Mouse (Mus musculus): ENCODE measurements around the gene Slc12a1. TPM values are rescaled to one million over a fixed set of nuclear protein-coding genes. Genes with fewer than 3 reads are reported as not detected.
A peak's percentile ranks its signal among the peaks of the same experiment; 100 is the strongest.

Slc12a1 gene
- polyA plus RNA-seq, 1 experiment from 2014 or later: not detected

- Histone ChIP-seq H3K4me3 (ENCODE audit: low read depth, low read length) (no peak overlapping the region), H3K36me3 (ENCODE audit: control insufficient read depth, insufficient read depth, low read length) (no peaks in the 10 kb centered on the region), H3K9me3 (replicated peaks; ENCODE audit: control insufficient read depth, low read length) (no peaks in the 10 kb centered on the region), H3K27me3 (replicated peaks; ENCODE audit: control insufficient read depth, insufficient read depth, low read length) (no peaks in the 10 kb centered on the region), H3K27ac (ENCODE audit: low read depth, low read length) (no peak overlapping the region), H3K4me1 (ENCODE audit: control insufficient read depth, insufficient read depth, low read length) (no peaks in the 10 kb centered on the region), H3K4me2 (ENCODE audit: low read length) (no peak overlapping the region), H3K9ac (ENCODE audit: low read length) (no peak overlapping the region)
- 84% methylated on average over 1 of the region's 1 CpGs for WGBS
- DNase-seq (ENCODE audit: low spot score) (no peak), ATAC-seq (no peak)
These were observed 66.3 kb downstream of the Slc12a1 start for GRCm38 (mm10) chr2:125218566-125218965.

DNA sequence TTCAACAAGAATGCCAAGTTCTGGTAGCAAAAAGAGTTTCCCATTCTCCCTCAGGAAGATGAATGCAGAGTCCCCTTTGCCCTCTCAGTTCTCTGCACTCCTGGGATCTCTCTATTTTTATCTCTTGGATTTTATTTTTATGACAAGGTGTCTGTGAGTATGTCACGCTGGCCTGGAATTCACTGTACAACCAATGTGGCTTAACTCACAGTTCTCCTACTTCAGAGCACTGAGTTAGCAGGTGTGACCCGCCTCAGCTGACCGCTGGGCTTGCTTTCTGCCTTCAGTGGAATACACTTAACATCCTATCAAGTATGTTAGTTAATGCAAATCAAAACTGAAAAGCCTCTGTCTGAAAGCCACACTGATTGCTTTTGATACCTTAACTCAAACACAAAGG, 67.0 kb downstream of the Slc12a1 start:
- 71% methylated on average over 3 of the region's 3 CpGs for WGBS

GRCm38 (mm10) chr2:125221673-125222072, 69.4 kb downstream of the Slc12a1 start:
- Histone ChIP-seq H3K4me1 (ENCODE audit: control insufficient read depth, insufficient read depth, low read length) (no peaks in the 10 kb centered on the region), H3K4me2 (ENCODE audit: low read length) (no peak overlapping the region), H3K9ac (ENCODE audit: low read length) (no peak overlapping the region), H3K4me3 (ENCODE audit: low read depth, low read length) (no peak overlapping the region), H3K36me3 (ENCODE audit: control insufficient read depth, insufficient read depth, low read length) (no peaks in the 10 kb centered on the region), H3K27ac (ENCODE audit: low read depth, low read length) (no peak overlapping the region), H3K9me3 (replicated peaks; ENCODE audit: control insufficient read depth, low read length) (no peaks in the 10 kb centered on the region), H3K27me3 (replicated peaks; ENCODE audit: control insufficient read depth, insufficient read depth, low read length) (no peaks in the 10 kb centered on the region)
- no peak for DNase-seq (ENCODE audit: low spot score)
- WGBS: 86% methylated on average over 1 of the region's 1 CpGs
- ATAC-seq: no peak

More for the DNA sequence above, 67.0 kb downstream of the Slc12a1 start:
- H3K27me3 ChIP-seq (replicated peaks; ENCODE audit: control insufficient read depth, insufficient read depth, low read length): no peaks in the 10 kb centered on the region
- no peak overlapping the region for H3K9ac ChIP-seq (ENCODE audit: low read length)
- H3K4me2 ChIP-seq (ENCODE audit: low read length): no peak overlapping the region
- no peaks in the 10 kb centered on the region for H3K9me3 ChIP-seq (replicated peaks; ENCODE audit: control insufficient read depth, low read length)
- DNase-seq (ENCODE audit: low spot score): peak; percentile 11
- H3K27ac ChIP-seq (ENCODE audit: low read depth, low read length): no peak overlapping the region
- H3K4me3 ChIP-seq (ENCODE audit: low read depth, low read length): no peak overlapping the region
- H3K4me1 ChIP-seq (ENCODE audit: control insufficient read depth, insufficient read depth, low read length): no peaks in the 10 kb centered on the region
- no peaks in the 10 kb centered on the region for H3K36me3 ChIP-seq (ENCODE audit: control insufficient read depth, insufficient read depth, low read length)
- no peak for ATAC-seq

DNA sequence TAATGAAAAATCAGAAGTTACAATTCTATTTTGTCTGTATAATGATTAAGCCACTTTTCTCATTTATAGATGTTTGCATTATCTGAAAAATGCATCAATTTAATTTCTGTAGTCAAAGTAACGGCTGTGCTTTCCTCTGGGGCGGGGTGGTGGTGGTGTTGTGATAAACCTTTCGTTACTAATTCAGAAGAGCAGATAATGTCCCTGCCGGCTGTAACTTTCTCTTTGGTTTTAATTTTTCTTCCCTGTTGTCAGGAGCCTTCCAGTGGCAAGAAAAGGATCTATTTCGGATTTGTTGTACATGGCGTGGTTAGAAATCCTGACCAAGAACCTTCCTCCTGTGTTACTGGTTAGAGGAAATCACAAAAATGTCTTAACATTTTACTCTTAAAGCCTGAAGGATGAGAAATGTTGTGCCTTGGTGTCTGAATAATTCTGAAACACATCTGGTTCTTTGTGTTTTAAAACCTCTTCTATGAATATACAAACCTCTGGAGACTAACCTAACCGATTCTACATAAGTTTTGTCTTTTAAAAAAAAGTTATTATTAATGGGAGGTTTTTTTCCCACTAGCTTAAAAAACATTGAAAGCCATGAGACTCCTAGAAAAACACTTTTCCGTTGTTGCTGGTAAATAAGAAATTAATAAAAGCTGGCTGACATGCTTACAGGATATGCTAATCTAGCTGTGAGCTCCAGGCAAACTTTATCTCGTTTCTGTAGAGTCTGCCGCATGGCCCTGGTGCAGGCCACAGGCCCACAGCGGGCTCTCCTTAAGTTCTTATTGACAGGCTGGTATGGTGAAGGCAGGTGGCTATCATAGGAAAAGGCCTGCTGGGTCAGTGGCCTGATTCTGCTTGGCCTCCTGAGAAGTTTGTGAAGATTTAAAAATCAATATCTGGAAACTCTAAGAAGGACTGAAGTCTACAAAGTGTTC, 76.4 kb downstream of the Slc12a1 start:
- Histone ChIP-seq H3K4me2 (ENCODE audit: low read length) (no peak overlapping the region), H3K36me3 (ENCODE audit: control insufficient read depth, insufficient read depth, low read length) (no peaks in the 10 kb centered on the region), H3K4me1 (ENCODE audit: control insufficient read depth, insufficient read depth, low read length) (no peaks in the 10 kb centered on the region), H3K27me3 (replicated peaks; ENCODE audit: control insufficient read depth, insufficient read depth, low read length) (no peaks in the 10 kb centered on the region), H3K9me3 (replicated peaks; ENCODE audit: control insufficient read depth, low read length) (no peaks in the 10 kb centered on the region), H3K4me3 (ENCODE audit: low read depth, low read length) (no peak overlapping the region), H3K27ac (ENCODE audit: low read depth, low read length) (no peak overlapping the region), H3K9ac (ENCODE audit: low read length) (no peak overlapping the region)
- 89% methylated on average over 11 of the region's 11 CpGs for WGBS
- no peak for ATAC-seq
- no peak for DNase-seq (ENCODE audit: low spot score)

DNA sequence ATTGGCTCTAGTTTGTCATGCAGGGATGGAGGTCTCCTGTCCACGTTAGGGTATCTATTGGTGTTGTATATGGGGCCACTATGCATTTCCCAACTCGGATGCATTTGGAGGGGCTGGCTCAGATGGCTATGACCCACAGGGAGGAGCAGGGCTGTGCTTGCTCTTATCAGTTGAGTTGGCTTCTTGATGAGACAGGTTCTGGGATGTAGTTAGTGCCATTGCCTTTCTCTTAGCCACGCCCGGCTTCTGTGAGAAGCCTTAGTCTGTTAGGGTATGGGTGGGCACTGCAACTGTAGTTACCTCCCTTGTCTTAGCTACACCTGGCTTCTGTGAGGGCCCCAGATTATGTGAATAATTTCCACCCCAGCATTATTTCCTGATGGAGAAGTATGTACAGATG, 79.9 kb downstream of the Slc12a1 start:
- H3K36me3 ChIP-seq (ENCODE audit: control insufficient read depth, insufficient read depth, low read length): no peaks in the 10 kb centered on the region
- WGBS: 88% methylated on average over 4 of the region's 4 CpGs
- H3K4me1 ChIP-seq (ENCODE audit: control insufficient read depth, insufficient read depth, low read length): no peaks in the 10 kb centered on the region
- ATAC-seq (no peak), DNase-seq (ENCODE audit: low spot score) (no peak)
- no peaks in the 10 kb centered on the region for H3K9me3 ChIP-seq (replicated peaks; ENCODE audit: control insufficient read depth, low read length)
- H3K9ac ChIP-seq (ENCODE audit: low read length): no peak overlapping the region
- no peak overlapping the region for H3K4me3 ChIP-seq (ENCODE audit: low read depth, low read length)
- no peak overlapping the region for H3K4me2 ChIP-seq (ENCODE audit: low read length)
- H3K27me3 ChIP-seq (replicated peaks; ENCODE audit: control insufficient read depth, insufficient read depth, low read length): no peaks in the 10 kb centered on the region
- H3K27ac ChIP-seq (ENCODE audit: low read depth, low read length): no peak overlapping the region

DNA sequence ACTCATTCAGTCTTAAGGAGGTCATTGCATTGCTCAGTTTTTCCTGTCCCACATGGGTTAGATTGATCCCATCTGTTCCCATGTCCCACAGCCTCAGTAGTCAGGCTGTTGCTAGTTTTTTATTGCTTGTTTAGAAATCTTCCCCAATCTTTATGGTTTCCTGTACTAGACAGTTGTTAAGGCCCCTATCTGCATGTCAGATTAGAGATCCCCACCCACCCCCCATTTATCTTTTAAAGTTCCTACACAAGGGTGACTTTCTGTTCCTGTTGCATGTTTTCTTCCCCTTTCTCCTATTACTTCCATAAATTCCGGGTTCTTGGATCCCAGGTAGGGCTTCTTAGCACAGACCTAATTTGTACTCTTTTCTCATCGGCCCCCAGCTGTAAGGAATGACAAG, 81.2 kb downstream of the Slc12a1 start:
- H3K9ac ChIP-seq (ENCODE audit: low read length): no peak overlapping the region
- H3K27ac ChIP-seq (ENCODE audit: low read depth, low read length): no peak overlapping the region
- H3K9me3 ChIP-seq (replicated peaks; ENCODE audit: control insufficient read depth, low read length): no peaks in the 10 kb centered on the region
- ATAC-seq (no peak), DNase-seq (ENCODE audit: low spot score) (no peak)
- H3K4me1 ChIP-seq (ENCODE audit: control insufficient read depth, insufficient read depth, low read length): no peaks in the 10 kb centered on the region
- no peaks in the 10 kb centered on the region for H3K36me3 ChIP-seq (ENCODE audit: control insufficient read depth, insufficient read depth, low read length)
- WGBS: 91% methylated on average over 2 of the region's 2 CpGs
- H3K4me2 ChIP-seq (ENCODE audit: low read length): no peak overlapping the region
- no peak overlapping the region for H3K4me3 ChIP-seq (ENCODE audit: low read depth, low read length)
- H3K27me3 ChIP-seq (replicated peaks; ENCODE audit: control insufficient read depth, insufficient read depth, low read length): no peaks in the 10 kb centered on the region

- WGBS: 89% methylated on average over 2 of the region's 2 CpGs
- ATAC-seq: no peak
- DNase-seq (ENCODE audit: low spot score): no peak
These were observed 81.7 kb downstream of the Slc12a1 start for GRCm38 (mm10) chr2:125234049-125234448.

DNA sequence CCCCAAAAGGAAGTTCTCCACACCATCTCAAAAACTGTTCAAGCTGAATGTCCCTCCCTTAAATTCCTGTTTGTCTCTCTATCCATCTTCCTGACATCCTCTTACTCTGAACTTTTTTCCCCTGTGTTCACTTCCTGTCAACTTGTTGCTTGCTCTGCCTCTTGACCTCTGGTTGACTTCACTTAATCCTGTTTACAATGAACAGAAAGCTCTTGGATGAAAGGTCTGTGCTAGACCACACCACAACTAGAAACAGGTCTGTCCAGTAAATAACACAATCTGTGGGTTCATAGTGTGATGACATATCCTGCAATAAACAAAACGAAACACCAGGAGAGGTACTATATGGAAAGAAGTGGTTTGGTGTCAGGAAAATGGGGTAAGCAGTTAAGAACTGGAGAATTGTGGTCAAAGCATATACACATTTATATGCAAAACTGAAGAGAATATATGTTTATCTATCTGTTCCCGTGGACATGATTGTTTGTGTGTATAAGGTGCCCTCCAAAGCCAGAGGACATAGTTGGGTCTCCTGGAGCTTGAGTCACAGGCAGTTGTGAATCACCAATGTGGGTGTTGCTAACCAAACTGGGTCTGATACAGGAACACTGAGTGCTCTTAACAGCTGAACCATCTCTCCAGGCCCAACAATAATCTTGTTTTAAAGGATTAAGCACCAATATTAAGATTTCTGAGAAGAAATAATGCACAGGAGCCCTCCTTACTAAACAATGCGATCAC, 93.4 kb downstream of the Slc12a1 start:
- no peaks in the 10 kb centered on the region for H3K9me3 ChIP-seq (replicated peaks; ENCODE audit: control insufficient read depth, low read length)
- DNase-seq (ENCODE audit: low spot score) (no peak), ATAC-seq (no peak)
- no peaks in the 10 kb centered on the region for H3K27me3 ChIP-seq (replicated peaks; ENCODE audit: control insufficient read depth, insufficient read depth, low read length)
- no peak overlapping the region for H3K4me3 ChIP-seq (ENCODE audit: low read depth, low read length)
- 0 out of 2 replicates have a peak, but pooled peaks cover 6% of the 10 kb centered on the region for H3K36me3 ChIP-seq (ENCODE audit: control insufficient read depth, insufficient read depth, low read length)
- 97% methylated on average over 3 of the region's 3 CpGs for WGBS
- H3K9ac ChIP-seq (ENCODE audit: low read length): no peak overlapping the region
- H3K4me2 ChIP-seq (ENCODE audit: low read length): no peak overlapping the region
- no peak overlapping the region for H3K27ac ChIP-seq (ENCODE audit: low read depth, low read length)
- peaks cover 10% of the 10 kb centered on the region for H3K4me1 ChIP-seq (ENCODE audit: control insufficient read depth, insufficient read depth, low read length)

More at GRCm38 (mm10) chr2:125234049-125234448, 81.7 kb downstream of the Slc12a1 start:
- Histone ChIP-seq H3K27ac (ENCODE audit: low read depth, low read length) (no peak overlapping the region), H3K9me3 (replicated peaks; ENCODE audit: control insufficient read depth, low read length) (no peaks in the 10 kb centered on the region), H3K27me3 (replicated peaks; ENCODE audit: control insufficient read depth, insufficient read depth, low read length) (no peaks in the 10 kb centered on the region), H3K4me1 (ENCODE audit: control insufficient read depth, insufficient read depth, low read length) (no peaks in the 10 kb centered on the region), H3K9ac (ENCODE audit: low read length) (no peak overlapping the region), H3K4me2 (ENCODE audit: low read length) (no peak overlapping the region), H3K4me3 (ENCODE audit: low read depth, low read length) (no peak overlapping the region), H3K36me3 (ENCODE audit: control insufficient read depth, insufficient read depth, low read length) (no peaks in the 10 kb centered on the region)
